Mouse (Mus musculus) fibroblast of lung, adult 2 months (primary cell): ENCODE results near the gene Fasn.
A peak's percentile ranks its signal among the peaks of the same experiment; 100 is the strongest.
"Not testable (repeated sequence)": the region's sequence is repeated elsewhere in the genome, so short reads cannot be mapped to it uniquely, and the experiment has no call there.

Source experiments
- DNase-seq: peaks from one replicate; pipeline ENCODE4 v3.0.0-alpha.2; 2011; ENCODE audit warnings: low read depth

Gene Fasn

GRCm38 (mm10) chr11:120823956-120824786, at the start of gene Fasn:
TSS of gene Fasn (minus strand) at chr11:120824547.
- peak; percentile 85 for DNase-seq

GRCm38 (mm10) chr11:120873206-120873605, 48.9 kb upstream of the Fasn start:
- DNase-seq = peak; percentile 43

DNA sequence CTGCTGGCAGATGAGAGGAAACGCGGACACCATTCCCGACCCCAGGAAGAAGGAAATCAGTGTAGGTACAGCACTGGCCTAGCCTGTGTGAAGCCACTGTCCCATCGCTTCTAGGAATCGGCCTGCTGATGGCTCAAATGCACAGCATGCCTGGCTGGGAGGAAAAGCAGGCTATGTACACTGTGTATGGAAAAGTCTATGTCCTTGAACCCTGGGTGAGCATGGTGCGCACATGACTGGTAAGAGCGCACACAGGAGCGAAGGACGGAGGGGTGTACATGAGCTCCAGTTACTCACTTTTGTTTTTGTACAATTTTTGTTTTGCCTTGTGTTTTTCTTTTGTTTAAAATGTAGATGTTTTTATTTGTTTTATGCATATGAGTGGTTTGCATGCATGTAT, 47.2 kb upstream of the Fasn start:
- no peak for DNase-seq

DNA sequence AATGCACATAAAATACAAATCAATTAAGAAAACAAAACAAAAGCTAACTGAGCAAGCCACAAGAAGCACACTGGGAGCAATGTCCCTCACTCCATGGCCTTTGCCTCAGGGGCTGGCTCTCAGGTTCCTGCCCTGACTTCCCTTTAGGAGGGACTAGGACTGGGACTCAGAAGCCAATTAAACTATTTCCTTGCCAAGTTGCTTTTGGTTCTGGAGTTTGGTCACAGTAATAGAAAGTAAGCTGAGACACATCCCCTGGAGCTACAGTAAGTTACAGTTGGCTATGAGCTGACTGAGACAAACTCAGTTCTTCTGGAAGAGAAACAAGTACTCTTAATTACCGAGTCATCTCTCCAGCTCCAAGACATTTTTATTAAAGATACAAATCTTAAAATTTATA, 41.5 kb upstream of the Fasn start:
- no peak for DNase-seq

DNA sequence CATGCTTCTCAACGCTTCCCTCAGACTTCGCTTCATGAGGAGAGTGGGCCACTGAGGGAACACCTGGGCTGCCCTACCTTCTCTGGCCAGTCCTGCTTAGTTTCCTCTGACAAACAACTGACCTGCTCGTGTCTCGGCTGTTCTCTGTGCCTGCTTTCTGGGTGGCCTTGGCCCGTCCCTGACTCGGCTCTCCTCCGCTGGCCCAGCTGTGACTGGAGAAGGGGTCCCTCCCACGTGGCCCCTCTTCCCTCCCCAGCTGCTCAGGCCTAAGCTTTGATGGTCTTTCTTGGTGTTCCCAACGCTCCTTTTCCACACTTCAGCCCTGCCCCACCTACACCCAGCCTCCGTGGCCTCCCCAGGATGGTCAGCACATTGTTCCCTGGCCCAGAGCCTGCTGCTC, 38.5 kb upstream of the Fasn start:
- no peak for DNase-seq

GRCm38 (mm10) chr11:120855938-120856337, 31.6 kb upstream of the Fasn start:
- not testable (repeated sequence) for DNase-seq

- DNase-seq = no peak
Measured at GRCm38 (mm10) chr11:120853788-120854187, 29.4 kb upstream of the Fasn start.

GRCm38 (mm10) chr11:120853158-120853557, 28.8 kb upstream of the Fasn start:
- no peak for DNase-seq

- DNase-seq = no peak
Measured at GRCm38 (mm10) chr11:120852083-120852935, 28.0 kb upstream of the Fasn start.

DNA sequence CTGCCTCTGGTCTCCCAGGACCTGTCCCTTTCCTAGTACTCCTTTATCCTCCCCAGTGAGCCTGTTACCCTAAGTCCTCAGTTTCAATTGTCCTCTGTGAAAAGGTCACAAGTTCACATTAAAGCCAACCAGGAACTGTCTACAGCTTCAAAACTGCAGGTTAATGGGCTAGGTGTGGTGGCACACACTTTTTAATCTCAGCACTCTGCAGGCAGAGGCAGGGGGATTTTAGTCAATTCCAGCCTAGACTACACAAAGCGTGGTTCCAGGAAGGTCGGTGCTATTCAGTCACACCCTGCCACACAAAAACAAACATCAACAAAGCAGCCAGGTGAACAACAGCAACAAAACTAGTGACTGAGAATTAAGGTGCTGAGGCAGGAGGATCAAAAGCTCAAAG, 27.2 kb upstream of the Fasn start:
- no peak for DNase-seq

- no peak for DNase-seq
Measured at GRCm38 (mm10) chr11:120851132-120851531, 26.8 kb upstream of the Fasn start.

- no peak for DNase-seq
Measured at GRCm38 (mm10) chr11:120850331-120851030, 26.1 kb upstream of the Fasn start.

- no peak for DNase-seq
Measured at GRCm38 (mm10) chr11:120846725-120847475, 22.6 kb upstream of the Fasn start.

GRCm38 (mm10) chr11:120844329-120844728, 20.0 kb upstream of the Fasn start:
- DNase-seq = no peak

GRCm38 (mm10) chr11:120833555-120834280, 9.4 kb upstream of the Fasn start:
- no peak for DNase-seq

DNA sequence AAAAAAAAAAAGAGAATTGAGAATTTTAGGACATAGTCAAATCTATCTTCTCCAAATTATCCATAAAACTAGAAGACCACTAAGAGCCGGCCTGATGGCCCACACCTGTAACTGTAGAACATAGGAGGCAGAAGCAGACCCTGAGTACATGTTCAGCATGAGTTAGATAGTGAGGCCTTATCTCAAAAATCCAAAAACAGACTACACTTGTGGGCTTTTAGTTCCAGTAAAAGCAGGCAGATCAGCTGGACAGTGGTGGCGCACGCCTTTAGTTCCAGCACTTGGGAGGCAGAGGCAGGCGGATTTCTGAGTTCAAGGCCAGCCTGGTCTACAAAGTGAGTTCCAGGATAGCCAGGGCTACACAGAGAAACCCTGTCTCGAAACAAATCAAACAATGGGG, 8.6 kb upstream of the Fasn start:
- DNase-seq = not testable (repeated sequence)

- DNase-seq = no peak
Measured at GRCm38 (mm10) chr11:120831659-120832440, 7.5 kb upstream of the Fasn start.

- no peak for DNase-seq
Measured at GRCm38 (mm10) chr11:120830686-120831085, 6.3 kb upstream of the Fasn start.

GRCm38 (mm10) chr11:120829757-120830532, 5.6 kb upstream of the Fasn start:
- no peak for DNase-seq
